Mouse (Mus musculus): ENCODE results near the gene Lhfp. TPM values are rescaled to one million over a fixed set of nuclear protein-coding genes. Genes with fewer than 3 reads are reported as not detected.

Gene Lhfp
- total and polyA plus RNA-seq, 3 experiments: 0.29 to 2.8 TPM; not detected in 1

DNA sequence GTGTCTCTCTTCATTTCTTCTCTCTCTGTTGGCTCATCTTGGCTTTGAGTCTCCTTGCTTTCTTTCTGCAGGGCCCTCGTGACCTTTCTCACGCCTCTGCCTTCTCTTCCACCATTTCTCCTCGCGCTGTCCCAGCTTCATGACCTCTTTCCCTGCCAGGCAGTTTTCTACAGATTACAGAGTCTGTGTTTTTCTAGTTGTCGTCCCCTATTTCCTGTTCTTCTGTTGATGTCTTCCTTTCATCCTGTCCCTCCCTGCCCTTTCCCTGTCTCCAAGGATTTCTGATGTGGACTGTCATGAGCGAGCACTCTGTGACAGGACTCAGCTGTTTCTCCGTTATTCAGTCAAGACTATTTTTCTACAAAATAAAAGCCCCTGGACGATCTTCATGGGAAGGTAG is 124.7 kb downstream of the Lhfp start:
- H3K4me3 ChIP-seq (ENCODE audit: low read depth, low read length): no peak overlapping the region
- ATAC-seq (ENCODE audit: extremely low read depth, insufficient number of reproducible peaks, low FRiP score, poor library complexity, severe bottlenecking) (no peak), DNase-seq (ENCODE audit: low spot score) (no peak)
- no peaks in the 10 kb centered on the region for H3K27me3 ChIP-seq (ENCODE audit: insufficient read depth, low read length)
- no peaks in the 10 kb centered on the region for H3K4me1 ChIP-seq (ENCODE audit: insufficient read depth, low read depth, low read length)
- no peak for TF ChIP-seq TAL1 (conservative IDR thresholded peaks at IDR 0.05; ENCODE audit: low read depth, low read length)
- TF ChIP-seq POLR2AphosphoS5 (IDR thresholded peaks at IDR 0.05; ENCODE audit: insufficient replicate concordance, low read depth, low read length): no peak
- no peak for TF ChIP-seq CTCF (IDR thresholded peaks at IDR 0.05; ENCODE audit: low read depth, low read length)
- no peaks in the 10 kb centered on the region for H3K36me3 ChIP-seq (replicated peaks)
- H3K9me3 ChIP-seq (replicated peaks): peaks cover 2% of the 10 kb centered on the region; the same call in 1 of the 2 replicates

DNA sequence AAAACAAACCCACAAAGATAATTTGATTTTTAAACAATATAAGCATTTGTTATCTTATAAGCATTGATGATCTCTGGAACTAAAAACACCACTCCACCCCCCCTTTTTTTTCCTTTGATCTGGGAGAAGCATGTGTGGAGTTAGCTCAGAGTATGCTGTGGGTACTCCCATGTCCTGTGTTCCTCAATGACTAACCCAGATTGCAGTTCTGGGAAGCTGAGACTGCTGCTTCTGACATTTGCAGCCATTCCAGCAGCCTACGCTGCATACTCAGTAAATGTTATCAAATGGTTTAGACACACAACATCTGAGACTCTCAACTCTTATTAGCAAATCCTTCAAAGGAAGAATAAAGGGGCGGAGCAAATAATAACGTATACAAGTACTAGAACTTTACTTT is 128.2 kb downstream of the Lhfp start:
- TF ChIP-seq GATA1 (IDR thresholded peaks at IDR 0.05; ENCODE audit: borderline replicate concordance, low read length): no peak
- TF ChIP-seq CTCF (IDR thresholded peaks at IDR 0.05; ENCODE audit: low read depth, low read length): no peak
- no peak for TF ChIP-seq GATA2 (IDR thresholded peaks at IDR 0.05; ENCODE audit: borderline replicate concordance, low read depth, low read length)
- TF ChIP-seq POLR2AphosphoS5 (IDR thresholded peaks at IDR 0.05; ENCODE audit: insufficient replicate concordance, low read depth, low read length): no peak
- no peak for TF ChIP-seq TAL1 (conservative IDR thresholded peaks at IDR 0.05; ENCODE audit: low read depth, low read length)
- Histone ChIP-seq H3K4me3 (ENCODE audit: low read depth, low read length) (no peak overlapping the region), H3K36me3 (replicated peaks) (no peaks in the 10 kb centered on the region), H3K27me3 (ENCODE audit: insufficient read depth, low read length) (no peaks in the 10 kb centered on the region), H3K9me3 (replicated peaks) (peaks cover 2% of the 10 kb centered on the region; the same call in 1 of the 2 replicates), H3K4me1 (ENCODE audit: insufficient read depth, low read depth, low read length) (no peaks in the 10 kb centered on the region)
- ATAC-seq (ENCODE audit: extremely low read depth, insufficient number of reproducible peaks, low FRiP score, poor library complexity, severe bottlenecking): no peak
- no peak for DNase-seq (ENCODE audit: low spot score)

DNA sequence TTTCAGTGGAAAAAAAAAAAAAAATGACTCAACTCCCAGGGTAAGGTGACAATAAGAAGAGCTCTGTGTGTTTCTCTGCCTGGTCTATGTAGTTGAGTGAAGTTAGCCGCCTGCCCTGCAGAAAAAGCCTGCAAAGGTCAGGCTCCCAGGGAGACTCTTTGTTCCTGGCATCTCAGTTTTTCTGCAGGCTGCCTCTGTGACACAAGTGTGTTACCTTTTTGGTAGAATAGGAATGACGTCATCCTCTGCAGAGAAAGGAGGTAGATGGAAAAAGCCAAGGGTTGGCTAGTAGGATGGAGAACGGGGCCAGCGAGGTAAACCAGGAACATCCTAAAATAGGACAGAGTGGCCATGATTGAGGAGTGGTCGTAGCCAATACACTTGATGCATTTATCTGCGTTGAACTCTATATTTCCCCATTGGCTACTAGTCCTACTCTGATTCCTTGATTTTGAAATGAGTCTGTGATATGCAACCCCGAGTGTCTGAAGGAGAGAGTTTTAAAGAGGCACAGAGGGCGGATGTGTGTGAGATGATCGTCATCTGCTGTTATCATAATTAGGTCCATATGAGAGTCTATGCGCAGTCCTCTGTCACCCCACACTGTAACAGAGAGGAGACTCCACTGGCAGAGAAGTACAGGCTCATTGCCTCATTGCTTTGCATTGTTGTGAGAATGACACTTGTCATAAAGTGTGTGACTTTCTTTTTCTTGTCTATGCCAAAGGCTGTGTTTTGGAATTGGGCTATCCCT is 132.2 kb downstream of the Lhfp start:
- no peak overlapping the region for H3K4me3 ChIP-seq (ENCODE audit: low read depth, low read length)
- DNase-seq (ENCODE audit: low spot score) (no peak), ATAC-seq (ENCODE audit: extremely low read depth, insufficient number of reproducible peaks, low FRiP score, poor library complexity, severe bottlenecking) (no peak)
- no peaks in the 10 kb centered on the region for H3K36me3 ChIP-seq (replicated peaks)
- H3K27me3 ChIP-seq (ENCODE audit: insufficient read depth, low read length): no peaks in the 10 kb centered on the region
- no peaks in the 10 kb centered on the region for H3K4me1 ChIP-seq (ENCODE audit: insufficient read depth, low read depth, low read length)
- peaks cover 2% of the 10 kb centered on the region; the same call in 1 of the 2 replicates for H3K9me3 ChIP-seq (replicated peaks)
- no peak for TF ChIP-seq CTCF (IDR thresholded peaks at IDR 0.05; ENCODE audit: low read depth, low read length)
- TF ChIP-seq POLR2AphosphoS5 (IDR thresholded peaks at IDR 0.05; ENCODE audit: insufficient replicate concordance, low read depth, low read length): no peak
- TF ChIP-seq TAL1 (conservative IDR thresholded peaks at IDR 0.05; ENCODE audit: low read depth, low read length): no peak
- no peak for TF ChIP-seq GATA2 (IDR thresholded peaks at IDR 0.05; ENCODE audit: borderline replicate concordance, low read depth, low read length)
- no peak for TF ChIP-seq GATA1 (IDR thresholded peaks at IDR 0.05; ENCODE audit: borderline replicate concordance, low read length)

DNA sequence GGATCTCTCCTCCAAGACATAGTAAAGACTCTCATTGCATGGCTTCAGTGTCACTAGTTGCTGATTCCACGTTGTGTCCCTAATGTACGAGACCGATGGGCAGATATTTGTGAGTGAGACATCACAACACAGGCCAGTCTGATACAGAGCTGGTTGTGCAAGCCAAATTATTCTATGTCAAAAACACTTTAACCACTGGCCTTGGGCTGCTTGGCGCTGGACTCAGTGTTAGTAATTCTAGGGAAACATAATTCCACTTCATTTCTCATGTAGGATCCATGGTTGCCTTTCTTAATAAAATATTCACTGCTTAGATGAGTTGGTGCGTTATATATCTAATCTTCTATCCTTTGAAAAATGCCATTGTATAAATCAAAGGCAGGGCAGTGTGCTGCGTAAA is 138.6 kb downstream of the Lhfp start:
- Histone ChIP-seq H3K36me3 (replicated peaks) (no peaks in the 10 kb centered on the region), H3K9me3 (replicated peaks) (0 out of 2 replicates have a peak, but pooled peaks cover 5% of the 10 kb centered on the region), H3K4me1 (ENCODE audit: insufficient read depth, low read depth, low read length) (no peaks in the 10 kb centered on the region), H3K4me3 (ENCODE audit: low read depth, low read length) (no peak overlapping the region), H3K27me3 (ENCODE audit: insufficient read depth, low read length) (no peaks in the 10 kb centered on the region)
- ATAC-seq (ENCODE audit: extremely low read depth, insufficient number of reproducible peaks, low FRiP score, poor library complexity, severe bottlenecking) (no peak), DNase-seq (ENCODE audit: low spot score) (no peak)
- TF ChIP-seq GATA1 (IDR thresholded peaks at IDR 0.05; ENCODE audit: borderline replicate concordance, low read length) (no peak), TAL1 (conservative IDR thresholded peaks at IDR 0.05; ENCODE audit: low read depth, low read length) (no peak), CTCF (IDR thresholded peaks at IDR 0.05; ENCODE audit: low read depth, low read length) (no peak), POLR2AphosphoS5 (IDR thresholded peaks at IDR 0.05; ENCODE audit: insufficient replicate concordance, low read depth, low read length) (no peak), GATA2 (IDR thresholded peaks at IDR 0.05; ENCODE audit: borderline replicate concordance, low read depth, low read length) (no peak)

DNA sequence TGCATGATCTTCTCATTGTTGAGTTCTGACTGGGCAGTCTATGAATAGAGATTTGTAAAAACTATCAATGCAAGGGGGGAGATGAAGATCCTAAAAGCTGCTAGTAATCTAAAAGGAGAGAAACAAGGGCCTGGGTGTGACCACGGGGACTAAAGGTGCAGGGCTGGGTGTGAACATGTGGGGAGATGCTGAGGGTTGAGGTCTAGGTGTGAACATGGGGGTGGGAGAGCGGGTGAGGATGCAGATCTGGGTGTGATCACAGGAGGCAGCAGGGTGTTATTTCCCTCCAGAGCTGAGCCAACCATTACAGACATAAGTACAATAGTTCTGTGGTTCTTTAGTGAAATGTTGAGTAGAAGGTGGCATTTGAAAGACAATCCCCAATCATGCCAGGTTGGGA is 144.1 kb downstream of the Lhfp start:
- no peaks in the 10 kb centered on the region for H3K36me3 ChIP-seq (replicated peaks)
- no peak for DNase-seq (ENCODE audit: low spot score)
- H3K27me3 ChIP-seq (ENCODE audit: insufficient read depth, low read length): no peaks in the 10 kb centered on the region
- H3K9me3 ChIP-seq (replicated peaks): peaks cover 12% of the 10 kb centered on the region
- TF ChIP-seq GATA2 (IDR thresholded peaks at IDR 0.05; ENCODE audit: borderline replicate concordance, low read depth, low read length) (no peak), CTCF (IDR thresholded peaks at IDR 0.05; ENCODE audit: low read depth, low read length) (no peak), POLR2AphosphoS5 (IDR thresholded peaks at IDR 0.05; ENCODE audit: insufficient replicate concordance, low read depth, low read length) (no peak), GATA1 (IDR thresholded peaks at IDR 0.05; ENCODE audit: borderline replicate concordance, low read length) (no peak)
- ATAC-seq (ENCODE audit: extremely low read depth, insufficient number of reproducible peaks, low FRiP score, poor library complexity, severe bottlenecking): no peak
- H3K4me3 ChIP-seq (ENCODE audit: low read depth, low read length): no peak overlapping the region
- no peaks in the 10 kb centered on the region for H3K4me1 ChIP-seq (ENCODE audit: insufficient read depth, low read depth, low read length)

DNA sequence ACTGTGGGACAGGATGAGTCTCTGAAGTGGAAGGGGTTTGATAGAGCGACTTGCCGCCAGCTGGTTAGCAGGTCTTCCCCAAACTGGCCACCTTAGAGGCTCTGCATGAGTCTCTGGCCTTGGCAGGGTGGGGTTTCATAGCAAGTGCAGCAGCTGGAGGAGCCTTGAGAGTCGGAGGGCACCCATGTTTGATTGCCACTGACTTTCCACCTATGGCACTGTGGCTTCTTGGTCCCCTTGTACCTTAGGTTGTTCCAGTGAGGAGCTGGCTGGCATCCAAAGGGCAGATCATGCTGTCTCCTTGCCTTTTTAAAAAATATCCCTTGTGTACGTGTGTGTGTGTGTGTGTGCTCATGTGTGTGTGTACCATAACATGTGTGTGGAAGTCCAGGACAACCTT is 152.1 kb downstream of the Lhfp start:
- TF ChIP-seq GATA2 (IDR thresholded peaks at IDR 0.05; ENCODE audit: borderline replicate concordance, low read depth, low read length) (no peak), GATA1 (IDR thresholded peaks at IDR 0.05; ENCODE audit: borderline replicate concordance, low read length) (no peak), POLR2AphosphoS5 (IDR thresholded peaks at IDR 0.05; ENCODE audit: insufficient replicate concordance, low read depth, low read length) (no peak), TAL1 (conservative IDR thresholded peaks at IDR 0.05; ENCODE audit: low read depth, low read length) (no peak), CTCF (IDR thresholded peaks at IDR 0.05; ENCODE audit: low read depth, low read length) (no peak)
- Histone ChIP-seq H3K27me3 (ENCODE audit: insufficient read depth, low read length) (no peaks in the 10 kb centered on the region), H3K36me3 (replicated peaks) (no peaks in the 10 kb centered on the region), H3K4me1 (ENCODE audit: insufficient read depth, low read depth, low read length) (no peaks in the 10 kb centered on the region), H3K9me3 (replicated peaks) (no peaks in the 10 kb centered on the region), H3K4me3 (ENCODE audit: low read depth, low read length) (no peak overlapping the region)
- ATAC-seq (ENCODE audit: extremely low read depth, insufficient number of reproducible peaks, low FRiP score, poor library complexity, severe bottlenecking) (no peak), DNase-seq (ENCODE audit: low spot score) (no peak)

Data from G1E (cell line).